Mouse (Mus musculus) bone marrow, adult 2 months (tissue): Measurements from ENCODE around the gene Mmp27. TPM values are rescaled to one million over a fixed set of nuclear protein-coding genes. Genes with fewer than 3 reads are reported as not detected.

Experiments
- H3K27ac ChIP-seq: fragments of 200-500 bp; 2 replicates; pipeline ENCODE4 v1.5.1; 2012; ENCODE audit warnings: low read depth, mild to moderate bottlenecking, control low read depth, inconsistent platforms, low read length; ENCODE audit not compliant: control insufficient read depth, poor library complexity, insufficient read depth
- H3K4me1 ChIP-seq: fragments of 200-500 bp; 2 replicates; pipeline ENCODE4 v1.6.1; 2011; ENCODE audit warnings: low read length; ENCODE audit not compliant: control insufficient read depth, insufficient read depth
- H3K4me3 ChIP-seq: fragments of 200-500 bp; replicated peaks from 2 replicates; pipeline ENCODE3; 2011; ENCODE audit warnings: mild to moderate bottlenecking, low read depth, low read length, control low read depth; ENCODE audit not compliant: control insufficient read depth
- CTCF ChIP-seq: fragments of 200-500 bp; IDR thresholded peaks from 2 replicates; pipeline ENCODE4 v1.5.1; 2011; ENCODE audit warnings: low read length, control low read depth; ENCODE audit not compliant: control insufficient read depth, insufficient read depth
- POLR2A ChIP-seq: fragments of 200-500 bp; IDR thresholded peaks from 2 replicates; pipeline ENCODE4 v1.6.1; 2011; ENCODE audit warnings: low read depth, mild to moderate bottlenecking, control low read depth, low read length, borderline replicate concordance; ENCODE audit not compliant: control insufficient read depth
- WGBS: fragments of 180-500 bp; shearing (Covaris S2); methylation state at CpG from one replicate; pipeline ENCODE4 v1.1.7; 2018; 5-methylcytosine and 5-hydroxymethylcytosine counted together
- polyA plus RNA-seq: library from polyadenylated mRNA; stranded (reverse); fragments of >200 nt; gene quantifications from 2 replicates; pipeline ENCODE4 v1.2.4, GENCODE M21; 2011; ENCODE audit warnings: low replicate concordance; ENCODE audit not compliant: missing spikeins, insufficient read depth, insufficient read length

The Mmp27 gene
- polyA plus RNA-seq, 1 experiment, result 1.3 TPM

DNA sequence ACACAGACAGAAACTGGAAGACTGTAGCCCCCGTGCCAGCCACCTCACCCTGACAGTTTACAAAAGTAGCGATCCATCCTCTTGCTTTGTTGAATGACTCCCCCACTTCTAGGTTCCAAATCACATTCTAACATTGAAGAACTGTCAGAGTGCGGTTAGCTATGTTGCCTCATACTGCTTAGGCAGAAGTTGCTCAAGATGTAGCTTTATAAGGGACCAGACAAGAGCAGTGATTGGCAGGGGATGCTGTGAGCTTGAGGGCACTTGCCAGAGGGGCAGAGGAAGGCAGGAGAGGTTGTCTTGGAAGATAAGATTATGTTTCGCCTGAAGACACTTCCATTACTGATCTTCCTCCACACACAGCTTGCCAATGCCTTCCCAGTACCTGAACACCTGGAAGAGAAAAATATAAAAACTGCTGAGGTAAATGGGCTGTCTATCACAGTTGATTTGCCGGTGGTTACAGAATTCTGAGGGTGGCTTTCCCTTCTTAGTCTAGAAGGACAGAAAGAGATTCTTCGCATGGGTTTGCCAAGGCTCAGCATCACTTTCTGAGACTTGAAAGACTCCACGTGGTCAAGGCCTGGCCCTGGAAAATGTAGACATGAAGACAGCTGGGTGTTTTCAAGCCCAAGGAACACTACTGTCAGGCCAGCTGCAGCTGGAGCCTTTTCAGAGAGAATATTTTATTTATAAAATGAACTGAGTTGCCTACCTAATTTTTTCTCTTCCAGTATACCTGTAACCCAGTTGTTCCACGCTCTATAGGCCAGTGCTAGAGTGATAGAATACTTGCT lies 12.8 kb upstream of the Mmp27 start, which contains the start of gene Mmp8:
Mmp8 (plus strand) TSS at position 236 of the 797 bp plus-strand sequence.
- TF ChIP-seq POLR2A, result peak; percentile 44; the same call in 1 of the 2 replicates
- no peak for TF ChIP-seq CTCF
- 41% methylated on average over 8 of the region's 8 CpGs for WGBS
- Histone ChIP-seq H3K4me3 (peak within 1 kb of the TSS; percentile 71), H3K27ac (peak within 1 kb of the TSS; percentile 83), H3K4me1 (no peaks in the 10 kb centered on the region; the same call in 1 of the 2 replicates)

DNA sequence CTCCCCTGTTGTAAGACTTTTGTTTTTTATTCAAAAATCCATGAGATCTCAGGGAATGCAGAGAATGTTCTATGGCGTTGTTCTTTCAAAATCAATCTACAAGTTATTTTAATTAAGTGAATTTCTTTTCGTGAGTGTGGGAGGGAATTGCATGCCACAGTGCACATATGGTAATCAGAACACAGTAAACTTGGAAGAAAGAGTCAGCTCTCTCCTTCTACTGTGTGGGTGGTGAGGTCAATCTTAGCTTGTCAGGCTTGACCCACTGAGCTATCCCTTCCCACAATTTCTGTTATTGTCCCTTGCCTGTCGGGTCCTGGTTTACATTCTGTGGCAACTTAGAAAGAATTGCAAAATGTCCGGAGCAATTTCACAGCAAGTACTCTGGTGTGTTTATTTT lies 11.2 kb upstream of the Mmp27 start:
- Histone ChIP-seq H3K4me1 (no peaks in the 10 kb centered on the region; the same call in 1 of the 2 replicates), H3K27ac (no peak overlapping the region; the same call in 1 of the 2 replicates), H3K4me3 (peak overlapping the region; percentile 50)
- WGBS, result 57% methylated on average over 4 of the region's 4 CpGs
- TF ChIP-seq POLR2A (no peak), CTCF (no peak)

DNA sequence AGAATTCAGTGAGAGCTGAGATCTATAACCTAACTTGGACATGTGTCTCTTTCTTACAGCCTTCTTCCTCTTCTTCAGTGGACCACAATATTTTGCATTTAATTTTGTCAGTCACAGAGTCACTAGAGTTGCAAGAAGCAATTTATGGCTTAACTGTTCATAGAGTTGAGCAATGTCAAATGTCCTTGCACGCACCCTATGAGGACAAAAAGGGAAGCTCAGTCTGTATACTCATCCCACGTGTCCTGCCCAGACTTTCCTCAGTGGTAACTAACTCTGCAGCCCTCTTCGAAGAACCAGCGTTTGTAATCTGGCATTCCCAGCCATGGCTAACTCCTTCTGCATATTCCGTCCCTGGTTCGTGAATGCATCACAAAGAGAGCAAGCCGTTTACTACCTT lies 3.8 kb upstream of the Mmp27 start:
- WGBS, result 12% methylated on average over 7 of the region's 7 CpGs
- Histone ChIP-seq H3K4me3 (no peak overlapping the region), H3K27ac (no peak overlapping the region; the same call in 1 of the 2 replicates)

GRCm38 (mm10) chr9:7567923-7568322 lies 3.3 kb upstream of the Mmp27 start:
- 57% methylated on average over 2 of the region's 2 CpGs for WGBS

More for the DNA sequence above, 3.8 kb upstream of the Mmp27 start:
- peaks cover 2% of the 10 kb centered on the region; the same call in 1 of the 2 replicates for H3K4me1 ChIP-seq
- TF ChIP-seq POLR2A (no peak), CTCF (no peak)

DNA sequence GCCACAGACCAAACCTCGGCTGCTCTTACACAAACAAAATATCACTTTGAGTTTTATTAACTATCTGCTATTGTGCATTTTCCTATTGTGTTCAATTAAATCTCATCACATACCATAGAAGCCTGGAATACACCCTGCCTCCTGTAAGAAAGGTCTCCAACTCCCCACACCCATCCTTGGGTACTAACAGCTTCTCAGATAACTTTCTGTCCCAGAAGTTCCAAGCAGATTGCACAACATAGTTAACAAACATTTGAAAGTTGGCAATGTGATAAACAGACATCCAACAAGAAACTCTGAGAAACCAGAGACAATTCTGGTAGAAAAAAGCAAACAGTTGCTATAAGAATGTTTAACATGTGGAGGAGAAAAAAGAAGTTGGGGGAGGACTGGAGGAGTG lies 711 bp upstream of the Mmp27 start:
- Histone ChIP-seq H3K4me3 (no peak overlapping the region), H3K4me1 (peaks cover 5% of the 10 kb centered on the region; the same call in 1 of the 2 replicates), H3K27ac (no peak overlapping the region)
- TF ChIP-seq CTCF, result no peak
- TF ChIP-seq POLR2A, result no peak
- WGBS, result 32% methylated on average over 1 of the region's 1 CpGs

More at GRCm38 (mm10) chr9:7567923-7568322, 3.3 kb upstream of the Mmp27 start:
- no peak for TF ChIP-seq POLR2A
- no peak for TF ChIP-seq CTCF
- Histone ChIP-seq H3K4me3 (no peak overlapping the region), H3K4me1 (peaks cover 3% of the 10 kb centered on the region; the same call in 1 of the 2 replicates), H3K27ac (no peak overlapping the region)

GRCm38 (mm10) chr9:7572188-7572587 lies 992 bp downstream of the Mmp27 start:
- TF ChIP-seq CTCF, result no peak
- TF ChIP-seq POLR2A, result no peak
- peaks cover 6% of the 10 kb centered on the region; the same call in 1 of the 2 replicates for H3K4me1 ChIP-seq
- peak overlapping the region; percentile 50 for H3K27ac ChIP-seq
- 35% methylated on average over 7 of the region's 7 CpGs for WGBS
- no peak overlapping the region for H3K4me3 ChIP-seq

DNA sequence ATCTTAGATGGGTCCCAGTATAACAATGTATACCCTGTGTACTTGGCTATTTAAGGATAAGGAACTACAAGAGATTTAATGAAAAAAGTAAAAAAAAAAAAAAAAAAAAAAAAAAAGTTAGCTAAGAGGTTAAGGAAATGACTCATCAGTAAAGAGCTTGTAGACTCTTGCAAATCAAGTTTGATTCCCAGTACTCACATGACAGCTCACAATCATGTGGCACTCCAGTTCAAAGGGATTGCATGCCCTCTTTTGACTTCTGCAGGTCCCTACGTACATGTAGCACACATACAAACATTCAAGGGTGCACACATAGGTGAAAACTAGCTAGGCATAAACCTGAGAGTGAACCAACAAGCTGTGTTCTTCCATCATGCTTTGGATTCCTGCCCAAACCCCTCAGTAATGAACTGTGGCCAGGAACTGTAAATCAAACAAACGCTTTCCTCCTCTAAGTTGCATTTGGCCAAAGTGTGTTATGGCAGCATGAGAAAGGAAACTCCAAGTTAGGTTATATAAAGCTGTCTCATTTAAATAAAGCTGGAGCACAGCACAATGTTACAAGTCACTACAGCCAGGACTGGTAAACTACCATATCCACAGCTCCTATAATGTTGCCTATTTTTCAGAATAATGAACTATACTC lies 1.6 kb downstream of the Mmp27 start:
- Histone ChIP-seq H3K4me3 (no peak overlapping the region), H3K4me1 (peaks cover 6% of the 10 kb centered on the region; the same call in 1 of the 2 replicates), H3K27ac (peak overlapping the region; percentile 50; the same call in 1 of the 2 replicates)
- TF ChIP-seq CTCF (no peak), POLR2A (no peak)
- WGBS, result 15% methylated on average over 2 of the region's 2 CpGs

- WGBS, result 74% methylated on average over 3 of the region's 3 CpGs
- no peak overlapping the region for H3K4me3 ChIP-seq
- H3K27ac ChIP-seq, result no peak overlapping the region
- TF ChIP-seq CTCF, result no peak
- no peak for TF ChIP-seq POLR2A
- H3K4me1 ChIP-seq, result peaks cover 6% of the 10 kb centered on the region; the same call in 1 of the 2 replicates
These were observed 4.3 kb downstream of the Mmp27 start for GRCm38 (mm10) chr9:7575526-7575925.
